Mouse (Mus musculus): Measurements from ENCODE around the gene Zbtb38.
"Not testable (repeated sequence)": the region's sequence is repeated elsewhere in the genome, so short reads cannot be mapped to it uniquely, and the experiment has no call there.

The Zbtb38 gene

DNA sequence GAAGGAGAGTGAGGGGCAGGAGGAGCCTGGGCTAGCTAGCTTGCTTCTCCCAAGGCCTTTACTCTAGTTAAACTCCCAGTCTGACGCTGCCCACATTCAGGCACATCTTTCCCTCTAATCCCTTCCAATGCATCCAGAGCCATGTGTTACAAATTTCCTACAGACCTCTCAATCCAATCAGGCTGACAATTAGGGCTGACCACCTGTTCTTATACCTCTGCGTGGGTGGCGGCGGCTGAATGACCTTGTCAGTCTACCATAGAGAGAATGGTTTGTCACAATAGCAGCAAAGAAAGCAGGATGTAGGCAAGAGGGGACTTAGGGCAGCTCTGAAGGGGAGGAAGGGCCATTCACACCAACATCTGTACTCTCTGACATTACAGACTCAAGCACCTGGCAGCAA lies 62.2 kb downstream of the Zbtb38 start:
- H3K36me3 ChIP-seq (ENCODE audit: insufficient read depth, low read length) = peaks cover 57% of the 10 kb centered on the region
- TF ChIP-seq CTCF (conservative IDR thresholded peaks at IDR 0.05; ENCODE audit: low read length) (no peak), NANOG (IDR thresholded peaks at IDR 0.05; ENCODE audit: borderline replicate concordance, low read length) (no peak), POU5F1 (IDR thresholded peaks at IDR 0.05; ENCODE audit: borderline replicate concordance, low read length) (no peak)
- H3K27me3 ChIP-seq (ENCODE audit: insufficient read depth, low read length) = peaks cover 2% of the 10 kb centered on the region
- H3K4me1 ChIP-seq (replicated peaks; ENCODE audit: low read depth, low read length) = peaks cover 58% of the 10 kb centered on the region
- H3K9me3 ChIP-seq (ENCODE audit: low read length) = peaks cover 4% of the 10 kb centered on the region
- no peak overlapping the region for H3K4me3 ChIP-seq (replicated peaks; ENCODE audit: low read length)

GRCm38 (mm10) chr9:96689076-96689475 lies 63.6 kb downstream of the Zbtb38 start:
- peaks cover 4% of the 10 kb centered on the region for H3K9me3 ChIP-seq (ENCODE audit: low read length)
- H3K4me3 ChIP-seq (replicated peaks; ENCODE audit: low read length) = no peak overlapping the region
- TF ChIP-seq CTCF (conservative IDR thresholded peaks at IDR 0.05; ENCODE audit: low read length) (no peak), NANOG (IDR thresholded peaks at IDR 0.05; ENCODE audit: borderline replicate concordance, low read length) (no peak), POU5F1 (IDR thresholded peaks at IDR 0.05; ENCODE audit: borderline replicate concordance, low read length) (no peak)
- peaks cover 2% of the 10 kb centered on the region for H3K27me3 ChIP-seq (ENCODE audit: insufficient read depth, low read length)
- H3K4me1 ChIP-seq (replicated peaks; ENCODE audit: low read depth, low read length) = peaks cover 48% of the 10 kb centered on the region
- H3K36me3 ChIP-seq (ENCODE audit: insufficient read depth, low read length) = peaks cover 68% of the 10 kb centered on the region

DNA sequence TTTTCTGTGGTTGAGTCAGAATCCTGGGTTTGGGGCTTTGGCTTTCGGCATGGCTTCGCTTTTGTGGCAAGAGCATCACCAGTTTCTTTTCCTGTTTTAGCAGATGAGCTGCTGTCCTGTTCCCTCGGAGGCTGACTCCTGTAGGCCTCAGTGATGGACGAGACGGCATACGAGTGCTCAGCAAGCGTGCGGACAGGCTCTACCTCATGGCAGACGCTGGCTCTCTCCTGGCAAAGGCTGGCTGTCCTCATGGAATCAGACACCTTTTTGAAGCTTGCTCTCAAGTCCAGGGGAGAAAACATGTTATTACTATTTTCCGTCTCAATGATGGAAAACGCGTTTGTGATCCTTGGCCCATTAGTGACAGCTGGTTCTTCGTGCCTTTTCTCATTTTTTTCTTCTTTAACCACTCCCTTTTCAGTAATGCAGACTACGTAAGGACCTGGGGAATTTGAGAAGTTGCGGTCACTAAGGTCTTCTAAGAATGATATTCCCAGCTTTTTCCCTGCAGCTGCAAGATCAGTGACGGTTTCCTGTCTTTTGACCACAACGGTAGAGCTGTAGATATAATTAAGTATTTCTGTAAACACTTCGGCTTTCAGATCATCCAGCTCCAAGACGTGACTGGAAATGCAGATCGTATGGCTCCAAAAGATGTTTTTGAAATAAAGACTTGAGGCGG lies 64.3 kb downstream of the Zbtb38 start:
- H3K9me3 ChIP-seq (ENCODE audit: low read length) = peaks cover 4% of the 10 kb centered on the region
- H3K4me1 ChIP-seq (replicated peaks; ENCODE audit: low read depth, low read length) = peaks cover 48% of the 10 kb centered on the region
- H3K4me3 ChIP-seq (replicated peaks; ENCODE audit: low read length) = no peak overlapping the region
- peaks cover 2% of the 10 kb centered on the region for H3K27me3 ChIP-seq (ENCODE audit: insufficient read depth, low read length)
- H3K36me3 ChIP-seq (ENCODE audit: insufficient read depth, low read length) = peaks cover 70% of the 10 kb centered on the region
- TF ChIP-seq NANOG (IDR thresholded peaks at IDR 0.05; ENCODE audit: borderline replicate concordance, low read length) = no peak
- TF ChIP-seq POU5F1 (IDR thresholded peaks at IDR 0.05; ENCODE audit: borderline replicate concordance, low read length) = no peak
- TF ChIP-seq CTCF (conservative IDR thresholded peaks at IDR 0.05; ENCODE audit: low read length) = no peak

GRCm38 (mm10) chr9:96687591-96688186 lies 64.9 kb downstream of the Zbtb38 start:
- Histone ChIP-seq H3K36me3 (ENCODE audit: insufficient read depth, low read length) (peaks cover 63% of the 10 kb centered on the region), H3K4me1 (replicated peaks; ENCODE audit: low read depth, low read length) (peaks cover 46% of the 10 kb centered on the region), H3K9me3 (ENCODE audit: low read length) (peaks cover 4% of the 10 kb centered on the region), H3K27me3 (ENCODE audit: insufficient read depth, low read length) (peaks cover 2% of the 10 kb centered on the region), H3K4me3 (replicated peaks; ENCODE audit: low read length) (no peak overlapping the region)
- TF ChIP-seq POU5F1 (IDR thresholded peaks at IDR 0.05; ENCODE audit: borderline replicate concordance, low read length) (no peak), NANOG (IDR thresholded peaks at IDR 0.05; ENCODE audit: borderline replicate concordance, low read length) (no peak), CTCF (conservative IDR thresholded peaks at IDR 0.05; ENCODE audit: low read length) (no peak)

- Histone ChIP-seq H3K4me3 (replicated peaks; ENCODE audit: low read length) (peak overlapping the region; percentile 52), H3K27me3 (ENCODE audit: insufficient read depth, low read length) (peaks cover 2% of the 10 kb centered on the region), H3K9me3 (ENCODE audit: low read length) (peaks cover 4% of the 10 kb centered on the region), H3K4me1 (replicated peaks; ENCODE audit: low read depth, low read length) (peaks cover 47% of the 10 kb centered on the region), H3K36me3 (ENCODE audit: insufficient read depth, low read length) (peaks cover 58% of the 10 kb centered on the region)
- no peak for TF ChIP-seq POU5F1 (IDR thresholded peaks at IDR 0.05; ENCODE audit: borderline replicate concordance, low read length)
- TF ChIP-seq CTCF (conservative IDR thresholded peaks at IDR 0.05; ENCODE audit: low read length) = no peak
- no peak for TF ChIP-seq NANOG (IDR thresholded peaks at IDR 0.05; ENCODE audit: borderline replicate concordance, low read length)
These were observed 67.0 kb downstream of the Zbtb38 start for GRCm38 (mm10) chr9:96685600-96686084.

DNA sequence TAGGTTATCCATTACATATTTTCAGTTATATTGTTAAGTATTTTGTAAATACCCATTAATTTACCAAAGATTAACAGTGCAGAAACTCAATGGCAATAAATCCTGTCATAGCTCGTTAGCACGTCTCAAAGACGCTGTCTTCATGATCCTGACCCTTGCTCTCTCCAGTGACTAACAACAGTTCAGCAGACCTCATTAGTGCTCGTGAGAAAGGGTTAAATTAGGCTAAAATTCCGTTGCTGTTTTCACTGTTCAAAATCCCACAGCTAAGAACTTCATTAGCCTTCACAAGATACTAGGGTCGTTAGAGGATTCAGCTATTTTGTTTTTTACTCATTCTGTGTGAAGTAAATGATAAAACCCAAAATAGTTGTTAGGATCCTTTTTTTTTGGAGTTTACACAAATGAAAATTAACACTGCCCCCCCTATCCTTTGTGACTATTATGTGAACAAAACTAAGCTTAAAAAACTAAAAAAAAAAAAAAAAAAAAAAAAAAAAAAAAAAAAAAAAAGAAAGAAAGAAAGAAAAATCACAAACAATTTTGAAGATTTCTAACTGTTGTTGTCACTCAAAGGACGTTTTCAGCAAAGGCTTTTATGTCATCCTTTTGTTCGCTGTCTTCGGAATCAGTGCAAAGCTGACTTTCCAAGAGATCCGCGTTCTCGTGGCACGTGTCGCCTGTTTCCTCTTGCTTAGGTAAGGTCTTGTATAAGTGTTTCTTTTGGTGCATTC lies 67.6 kb downstream of the Zbtb38 start:
- H3K4me1 ChIP-seq (replicated peaks; ENCODE audit: low read depth, low read length) = peaks cover 41% of the 10 kb centered on the region
- no peak for TF ChIP-seq NANOG (IDR thresholded peaks at IDR 0.05; ENCODE audit: borderline replicate concordance, low read length)
- TF ChIP-seq POU5F1 (IDR thresholded peaks at IDR 0.05; ENCODE audit: borderline replicate concordance, low read length) = no peak
- TF ChIP-seq CTCF (conservative IDR thresholded peaks at IDR 0.05; ENCODE audit: low read length) = no peak
- peaks cover 4% of the 10 kb centered on the region for H3K9me3 ChIP-seq (ENCODE audit: low read length)
- H3K36me3 ChIP-seq (ENCODE audit: insufficient read depth, low read length) = peaks cover 58% of the 10 kb centered on the region
- H3K4me3 ChIP-seq (replicated peaks; ENCODE audit: low read length) = no peak overlapping the region
- H3K27me3 ChIP-seq (ENCODE audit: insufficient read depth, low read length) = peaks cover 2% of the 10 kb centered on the region

DNA sequence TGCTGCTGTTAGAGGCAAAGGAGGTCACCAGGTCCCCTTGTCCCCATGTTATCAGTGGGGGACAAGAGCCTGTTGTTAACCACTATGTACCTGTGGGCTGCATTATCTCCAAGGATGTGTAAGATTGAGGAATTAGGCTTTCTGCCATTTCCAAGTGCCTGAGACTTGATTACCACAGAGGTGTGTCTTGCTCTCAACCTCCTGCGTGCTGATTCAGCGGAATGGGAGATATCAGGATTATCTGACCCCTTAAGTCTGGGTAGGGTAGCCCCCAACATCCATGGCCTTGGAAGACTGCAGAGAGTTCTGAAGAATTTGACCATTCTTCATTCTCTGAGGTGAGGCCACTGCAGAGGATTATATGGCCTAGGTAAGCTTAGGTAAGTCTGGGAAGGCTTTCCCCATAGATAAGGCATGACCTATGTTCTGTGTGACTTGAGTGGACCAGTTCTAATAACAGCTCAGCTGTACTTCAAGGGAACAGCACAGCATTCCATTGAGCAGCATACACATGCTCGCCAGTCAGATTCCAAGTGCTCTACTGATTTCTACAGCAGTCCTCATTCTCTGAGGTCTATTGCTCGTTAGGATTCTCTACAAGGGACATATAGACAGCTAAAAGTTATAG lies 68.4 kb downstream of the Zbtb38 start:
- H3K4me1 ChIP-seq (replicated peaks; ENCODE audit: low read depth, low read length) = peaks cover 41% of the 10 kb centered on the region
- no peak overlapping the region for H3K4me3 ChIP-seq (replicated peaks; ENCODE audit: low read length)

GRCm38 (mm10) chr9:96678611-96679010 lies 74.0 kb downstream of the Zbtb38 start:
- Histone ChIP-seq H3K9me3 (ENCODE audit: low read length) (no peaks in the 10 kb centered on the region), H3K4me3 (replicated peaks; ENCODE audit: low read length) (no peak overlapping the region), H3K36me3 (ENCODE audit: insufficient read depth, low read length) (peaks cover under 1% of the 10 kb centered on the region; the same call in 1 of the 2 replicates), H3K4me1 (replicated peaks; ENCODE audit: low read depth, low read length) (peaks cover 34% of the 10 kb centered on the region), H3K27me3 (ENCODE audit: insufficient read depth, low read length) (no peaks in the 10 kb centered on the region)
- TF ChIP-seq NANOG (IDR thresholded peaks at IDR 0.05; ENCODE audit: borderline replicate concordance, low read length) (no peak), CTCF (conservative IDR thresholded peaks at IDR 0.05; ENCODE audit: low read length) (no peak)

More for the DNA sequence above, 68.4 kb downstream of the Zbtb38 start:
- Histone ChIP-seq H3K36me3 (ENCODE audit: insufficient read depth, low read length) (peaks cover 53% of the 10 kb centered on the region), H3K9me3 (ENCODE audit: low read length) (peaks cover 4% of the 10 kb centered on the region), H3K27me3 (ENCODE audit: insufficient read depth, low read length) (peaks cover 2% of the 10 kb centered on the region)
- TF ChIP-seq NANOG (IDR thresholded peaks at IDR 0.05; ENCODE audit: borderline replicate concordance, low read length) (no peak), POU5F1 (IDR thresholded peaks at IDR 0.05; ENCODE audit: borderline replicate concordance, low read length) (no peak), CTCF (conservative IDR thresholded peaks at IDR 0.05; ENCODE audit: low read length) (no peak)

DNA sequence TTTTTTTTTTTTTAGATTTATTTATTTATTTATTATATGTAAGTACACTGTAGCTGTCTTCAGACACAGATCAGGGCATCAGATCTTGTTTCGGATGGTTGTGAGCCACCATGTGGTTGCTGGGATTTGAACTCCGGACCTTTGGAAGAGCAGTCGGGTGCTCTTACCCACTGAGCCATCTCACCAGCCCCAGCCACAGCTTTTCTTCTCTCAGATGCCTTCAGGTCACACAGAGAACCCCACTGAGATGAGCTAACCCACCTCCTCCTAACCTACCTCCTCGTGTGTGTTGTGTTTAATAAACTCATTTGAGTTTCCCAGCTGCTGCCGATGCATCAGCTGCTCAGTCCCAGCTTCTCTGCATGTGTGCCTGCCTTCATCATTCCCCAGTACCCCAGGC lies 74.9 kb downstream of the Zbtb38 start:
- not testable (repeated sequence) for H3K4me3 ChIP-seq (replicated peaks; ENCODE audit: low read length); H3K27me3 ChIP-seq (ENCODE audit: insufficient read depth, low read length); H3K9me3 ChIP-seq (ENCODE audit: low read length); H3K36me3 ChIP-seq (ENCODE audit: insufficient read depth, low read length)
- H3K4me1 ChIP-seq (replicated peaks; ENCODE audit: low read depth, low read length) = peaks cover 34% of the 10 kb centered on the region

Data from E14TG2a.4 (cell line).